Mouse (Mus musculus) forebrain, embryonic 14.5 days (tissue): Measurements from ENCODE around the gene Nhlh1. TPM values are rescaled to one million over a fixed set of nuclear protein-coding genes. Genes with fewer than 3 reads are reported as not detected.

Experiments used
- ATAC-seq: fragments of 200-750 bp; cut with Nextera tagmentation; 2 replicates; pipeline ENCODE4 v1.8.0; 2017; ENCODE audit warnings: mild to moderate bottlenecking, moderate library complexity
- DNase-seq: peaks from one replicate; pipeline ENCODE4 v3.0.0-alpha.2; 2015; ENCODE audit warnings: low spot score
- H3K27ac ChIP-seq: fragments of 300-500 bp; sonication (generic); 2 replicates; pipeline ENCODE4 v1.5.1; 2014; ENCODE audit warnings: low read depth, mild to moderate bottlenecking, control low read depth, low read length, moderate library complexity
- H3K27me3 ChIP-seq: fragments of 300-500 bp; sonication (generic); replicated peaks from 2 replicates; pipeline ENCODE4 v1.6.1; 2014; ENCODE audit warnings: low read length, control low read depth, mixed read lengths; ENCODE audit not compliant: control insufficient read depth, insufficient read depth
- H3K36me3 ChIP-seq: fragments of 300-500 bp; sonication (generic); 2 replicates; pipeline ENCODE4 v1.6.1; 2014; ENCODE audit warnings: low read length, control low read depth; ENCODE audit not compliant: control insufficient read depth, insufficient read depth
- H3K4me1 ChIP-seq: fragments of 300-500 bp; sonication (generic); 2 replicates; pipeline ENCODE4 v1.6.1; 2014; ENCODE audit warnings: antibody characterized with exemption, low read length, control low read depth; ENCODE audit not compliant: control insufficient read depth, insufficient read depth
- H3K4me2 ChIP-seq: fragments of 300-500 bp; sonication (generic); 2 replicates; pipeline ENCODE4 v1.6.1; 2014; ENCODE audit warnings: mild to moderate bottlenecking, control low read depth, low read length
- H3K4me3 ChIP-seq: fragments of 300-500 bp; sonication (generic); 2 replicates; pipeline ENCODE4 v1.5.1; 2014; ENCODE audit warnings: low read depth, low read length, control low read depth
- H3K9ac ChIP-seq: fragments of 300-500 bp; sonication (generic); 2 replicates; pipeline ENCODE4 v1.6.1; 2014; ENCODE audit warnings: mild to moderate bottlenecking, low read length, control low read depth, moderate library complexity
- H3K9me3 ChIP-seq: fragments of 300-500 bp; sonication (generic); replicated peaks from 2 replicates; pipeline ENCODE4 v1.6.1; 2016; ENCODE audit warnings: low read length, control low read depth, mixed read lengths; ENCODE audit not compliant: control insufficient read depth
- WGBS: fragments of 180-500 bp; shearing (Covaris S2); extraction: QIAGEN DNeasy Blood & Tissue Kit; methylation state at CpG from one replicate; pipeline ENCODE4 v1.1.7; 2014; 5-methylcytosine and 5-hydroxymethylcytosine counted together
- polyA plus RNA-seq: library from polyadenylated mRNA; unstranded; fragments of >200 nt; fragmentation: Nextera tagmentation; extraction: Ambion mirVana; gene quantifications from 2 replicates; pipeline ENCODE4 v1.2.1, GENCODE M21; 2014

The Nhlh1 gene
- polyA plus RNA-seq, 1 experiment from 2014 or later: 7.4 TPM

DNA sequence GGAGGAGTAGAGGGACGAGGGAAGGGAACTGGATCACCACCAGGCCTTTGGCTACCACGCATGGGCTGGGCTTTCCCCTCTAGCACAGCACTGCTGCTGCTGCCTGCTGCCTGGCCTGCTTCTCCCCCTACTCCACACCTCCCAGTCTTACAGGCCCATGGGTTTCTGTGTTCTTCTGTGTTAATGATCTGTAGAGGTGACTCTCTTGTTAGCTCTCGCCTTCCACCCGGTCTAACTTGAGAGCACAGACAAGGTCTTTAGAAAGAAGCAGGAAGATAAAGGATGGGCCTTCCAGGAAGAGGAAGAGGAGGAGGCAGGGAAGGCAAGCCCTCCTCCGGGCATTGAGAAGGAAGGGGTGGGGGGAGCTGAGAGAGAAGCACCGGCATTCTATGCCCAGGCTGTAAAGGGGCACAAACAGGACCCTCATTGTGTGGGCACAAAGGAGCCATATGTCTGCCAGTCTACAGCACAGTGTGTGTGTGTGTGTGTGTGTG, 9.1 kb downstream of the Nhlh1 start:
- peak overlapping the region; percentile 22 for H3K4me2 ChIP-seq
- H3K27ac ChIP-seq: peak overlapping the region; percentile 91
- 4% methylated on average over 6 of the region's 6 CpGs for WGBS
- peak overlapping the region; percentile 0; the same call in 1 of the 2 replicates for H3K4me3 ChIP-seq
- peak overlapping the region; percentile 29; the same call in 1 of the 2 replicates for H3K9ac ChIP-seq
- ATAC-seq (peak; percentile 88), DNase-seq (peak; percentile 90)
- H3K36me3 ChIP-seq: no peaks in the 10 kb centered on the region
- peaks cover 18% of the 10 kb centered on the region for H3K4me1 ChIP-seq
- H3K9me3 ChIP-seq: no peaks in the 10 kb centered on the region
- H3K27me3 ChIP-seq: no peaks in the 10 kb centered on the region; the same call in 1 of the 2 replicates

DNA sequence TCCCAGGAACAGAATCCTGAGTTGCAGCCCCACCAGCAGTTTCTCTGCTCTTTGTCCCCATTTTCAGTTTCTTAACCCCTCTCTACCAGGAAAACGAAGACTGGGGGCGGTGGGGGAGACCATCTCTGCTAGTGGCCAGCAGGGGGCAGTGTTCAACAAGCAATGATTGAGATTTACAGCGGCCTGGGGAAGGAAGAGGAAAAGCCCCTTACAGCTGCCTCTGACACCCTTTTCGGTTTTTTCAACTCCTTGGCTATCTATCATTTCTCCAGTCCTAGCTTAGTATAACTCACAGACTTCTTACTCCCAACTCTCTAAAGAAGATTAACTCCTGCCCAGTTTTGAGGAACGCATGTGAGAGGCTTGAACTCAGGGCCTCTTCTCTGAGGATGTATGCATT, 10.4 kb downstream of the Nhlh1 start:
- ATAC-seq (peak; percentile 58), DNase-seq (peak; percentile 91)
- 11% methylated on average over 5 of the region's 5 CpGs for WGBS
- no peaks in the 10 kb centered on the region for H3K9me3 ChIP-seq
- no peaks in the 10 kb centered on the region for H3K36me3 ChIP-seq
- H3K4me1 ChIP-seq: peaks cover 12% of the 10 kb centered on the region
- H3K9ac ChIP-seq: no peak overlapping the region
- no peak overlapping the region for H3K4me3 ChIP-seq
- H3K4me2 ChIP-seq: no peak overlapping the region
- no peaks in the 10 kb centered on the region for H3K27me3 ChIP-seq
- peak overlapping the region; percentile 91; the same call in 1 of the 2 replicates for H3K27ac ChIP-seq

GRCm38 (mm10) chr1:172046410-172046809, 11.0 kb downstream of the Nhlh1 start:
- no peak overlapping the region for H3K9ac ChIP-seq

DNA sequence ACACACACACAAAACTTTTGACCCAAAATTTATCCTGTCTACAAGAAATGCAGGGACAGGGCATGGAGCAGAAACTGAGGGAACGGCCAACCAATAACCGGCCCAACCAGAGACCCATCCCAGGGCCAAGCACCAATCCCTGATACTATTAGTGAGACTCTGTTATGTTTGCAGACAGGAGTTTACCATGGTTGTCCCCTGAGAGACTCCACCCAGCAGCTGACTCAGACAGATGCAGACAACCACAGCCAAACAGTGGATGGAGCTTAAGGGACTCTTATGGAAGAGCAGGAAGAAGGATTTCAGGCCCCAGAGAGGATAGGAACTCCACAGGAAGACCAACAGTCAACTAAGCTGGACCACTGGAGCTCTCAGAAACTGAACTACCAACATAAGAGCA, 27.5 kb downstream of the Nhlh1 start:
- DNase-seq: no peak

More at GRCm38 (mm10) chr1:172046410-172046809, 11.0 kb downstream of the Nhlh1 start:
- DNase-seq (no peak), ATAC-seq (no peak)
- WGBS: 74% methylated on average over 8 of the region's 8 CpGs
- H3K9me3 ChIP-seq: no peaks in the 10 kb centered on the region
- no peak overlapping the region for H3K4me2 ChIP-seq
- no peaks in the 10 kb centered on the region for H3K36me3 ChIP-seq
- peaks cover 12% of the 10 kb centered on the region for H3K4me1 ChIP-seq
- H3K4me3 ChIP-seq: no peak overlapping the region
- H3K27me3 ChIP-seq: no peaks in the 10 kb centered on the region
- no peak overlapping the region for H3K27ac ChIP-seq

DNA sequence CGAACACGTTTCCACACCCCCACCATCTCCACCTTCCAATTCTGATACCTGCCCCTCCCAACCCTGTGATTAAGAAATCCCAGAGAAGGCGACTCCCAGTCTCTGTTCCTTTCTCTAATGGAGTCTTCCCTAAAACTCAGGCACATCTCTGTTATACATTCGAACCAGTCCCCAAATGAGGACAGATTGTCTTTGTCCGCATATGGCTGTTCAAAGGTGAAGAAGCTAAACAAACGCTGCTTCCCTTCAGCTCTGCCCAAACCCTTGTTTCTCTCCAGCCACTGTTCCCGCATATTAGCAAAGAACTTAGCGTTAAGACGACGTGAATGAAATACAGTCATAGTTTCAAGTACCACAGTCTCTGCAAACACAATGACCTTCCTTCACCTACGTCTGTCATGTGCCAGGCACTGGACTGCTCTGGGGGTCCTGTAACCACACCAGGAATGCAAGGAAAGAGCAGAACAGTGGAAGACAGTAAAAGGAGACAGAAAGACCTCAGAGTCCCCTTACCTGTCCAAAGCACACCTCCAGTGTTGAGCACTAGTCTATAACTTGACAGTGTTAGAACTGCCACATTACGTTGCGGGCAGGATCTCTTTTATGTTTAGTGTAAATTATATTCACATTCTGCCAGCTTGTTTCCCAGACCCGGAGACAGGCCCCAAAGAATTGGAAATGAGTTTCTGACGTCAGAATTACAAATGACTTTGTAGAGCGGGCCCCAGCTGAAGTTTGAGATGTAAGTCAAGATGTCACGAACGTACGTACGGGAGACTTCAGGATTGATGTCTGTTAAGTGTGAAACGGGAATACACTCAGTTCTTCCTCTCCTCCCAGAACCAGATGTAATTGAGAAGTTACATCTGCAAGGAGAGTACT, 28.7 kb downstream of the Nhlh1 start, which contains the start of gene Vangl2:
Gene Vangl2, minus strand, starts transcription at position 51 of the 882 bp plus-strand sequence.
- no peaks in the 10 kb centered on the region for H3K27me3 ChIP-seq
- DNase-seq (peak; percentile 77), ATAC-seq (no peak)
- WGBS: 15% methylated on average over 21 of the region's 21 CpGs
- 0 out of 2 replicates have a peak, but pooled peaks cover 1% of the 10 kb centered on the region for H3K36me3 ChIP-seq
- no peaks in the 10 kb centered on the region for H3K9me3 ChIP-seq
- H3K4me2 ChIP-seq: peak within 1 kb of the TSS; percentile 94
- H3K27ac ChIP-seq: peak within 1 kb of the TSS; percentile 98
- H3K9ac ChIP-seq: peak within 1 kb of the TSS; percentile 99
- H3K4me1 ChIP-seq: peaks cover 29% of the 10 kb centered on the region
- peak within 1 kb of the TSS; percentile 94 for H3K4me3 ChIP-seq

More for the DNA sequence above, 27.5 kb downstream of the Nhlh1 start:
- no peak overlapping the region for H3K4me2 ChIP-seq
- H3K4me1 ChIP-seq: peaks cover 16% of the 10 kb centered on the region
- H3K9me3 ChIP-seq: no peaks in the 10 kb centered on the region
- H3K4me3 ChIP-seq: no peak overlapping the region
- H3K9ac ChIP-seq: no peak overlapping the region
- no peaks in the 10 kb centered on the region for H3K27me3 ChIP-seq
- ATAC-seq: no peak
- H3K36me3 ChIP-seq: no peaks in the 10 kb centered on the region
- 98% methylated on average over 2 of the region's 2 CpGs for WGBS
- H3K27ac ChIP-seq: no peak overlapping the region

- H3K27ac ChIP-seq: peak overlapping the region; percentile 98
- H3K4me1 ChIP-seq: peaks cover 34% of the 10 kb centered on the region
- ATAC-seq: peak; percentile 65
- WGBS: 1% methylated on average over 10 of the region's 10 CpGs
- H3K4me3 ChIP-seq: peak overlapping the region; percentile 94
- DNase-seq: peak; percentile 87
- H3K27me3 ChIP-seq: no peaks in the 10 kb centered on the region
- no peaks in the 10 kb centered on the region for H3K9me3 ChIP-seq
- H3K9ac ChIP-seq: peak overlapping the region; percentile 99
- H3K4me2 ChIP-seq: peak overlapping the region; percentile 94
- H3K36me3 ChIP-seq: 0 out of 2 replicates have a peak, but pooled peaks cover 6% of the 10 kb centered on the region
Observed at GRCm38 (mm10) chr1:172027809-172028102, 29.6 kb downstream of the Nhlh1 start.

- Histone ChIP-seq H3K9ac (peak overlapping the region; percentile 99), H3K4me2 (peak overlapping the region; percentile 94), H3K4me1 (peaks cover 40% of the 10 kb centered on the region), H3K9me3 (no peaks in the 10 kb centered on the region), H3K27ac (peak overlapping the region; percentile 98), H3K4me3 (peak overlapping the region; percentile 94), H3K27me3 (no peaks in the 10 kb centered on the region), H3K36me3 (0 out of 2 replicates have a peak, but pooled peaks cover 9% of the 10 kb centered on the region)
- WGBS: under 1% methylated on average over 39 of the region's 54 CpGs
- DNase-seq (peak; percentile 91), ATAC-seq (peak; percentile 84)
Observed at GRCm38 (mm10) chr1:172027010-172027808, 30.2 kb downstream of the Nhlh1 start.

- Histone ChIP-seq H3K9me3 (no peaks in the 10 kb centered on the region), H3K36me3 (0 out of 2 replicates have a peak, but pooled peaks cover 12% of the 10 kb centered on the region), H3K4me1 (peaks cover 47% of the 10 kb centered on the region), H3K27me3 (no peaks in the 10 kb centered on the region), H3K4me2 (peak overlapping the region; percentile 94), H3K27ac (peak overlapping the region; percentile 98), H3K4me3 (peak overlapping the region; percentile 94), H3K9ac (peak overlapping the region; percentile 99)
- under 1% methylated on average over 23 of the region's 23 CpGs for WGBS
- DNase-seq: peak; percentile 86
- ATAC-seq: peak; percentile 71
Observed at GRCm38 (mm10) chr1:172026201-172026901, 31.0 kb downstream of the Nhlh1 start.
